Mouse (Mus musculus) spleen, adult 12 weeks (tissue): ENCODE results near the gene Atp8b4.

Experiments used
- DNase-seq: peaks from one replicate; pipeline ENCODE4 v3.0.0; 2022; ENCODE audit warnings: low spot score

The Atp8b4 gene

GRCm38 (mm10) chr2:126361131-126361810 is 139.2 kb downstream of the Atp8b4 start:
- no peak for DNase-seq

- DNase-seq: no peak
Measured at GRCm38 (mm10) chr2:126360688-126361087, 139.8 kb downstream of the Atp8b4 start.

GRCm38 (mm10) chr2:126359965-126360364 is 140.5 kb downstream of the Atp8b4 start:
- no peak for DNase-seq

- DNase-seq: no peak
Measured at GRCm38 (mm10) chr2:126359278-126359677, 141.2 kb downstream of the Atp8b4 start.

GRCm38 (mm10) chr2:126358741-126359140 is 141.7 kb downstream of the Atp8b4 start:
- DNase-seq: no peak

GRCm38 (mm10) chr2:126355259-126355658 is 145.2 kb downstream of the Atp8b4 start:
- no peak for DNase-seq

GRCm38 (mm10) chr2:126351811-126352210 is 148.7 kb downstream of the Atp8b4 start:
- no peak for DNase-seq

GRCm38 (mm10) chr2:126343026-126343593 is 157.4 kb downstream of the Atp8b4 start:
- DNase-seq: no peak

- DNase-seq: no peak
Measured at GRCm38 (mm10) chr2:126341521-126341920, 159.0 kb downstream of the Atp8b4 start.

- DNase-seq: no peak
Measured at GRCm38 (mm10) chr2:126340201-126340600, 160.3 kb downstream of the Atp8b4 start.

GRCm38 (mm10) chr2:126339516-126339915 is 161.0 kb downstream of the Atp8b4 start:
- no peak for DNase-seq

GRCm38 (mm10) chr2:126337143-126337542 is 163.3 kb downstream of the Atp8b4 start:
- DNase-seq: no peak

- no peak for DNase-seq
Measured at GRCm38 (mm10) chr2:126331794-126332193, 168.7 kb downstream of the Atp8b4 start.

- no peak for DNase-seq
Measured at GRCm38 (mm10) chr2:126323206-126323605, 177.3 kb downstream of the Atp8b4 start.

- DNase-seq: no peak
Measured at GRCm38 (mm10) chr2:126322631-126323031, 177.8 kb downstream of the Atp8b4 start.

GRCm38 (mm10) chr2:126318071-126318470 is 182.4 kb downstream of the Atp8b4 start:
- no peak for DNase-seq

GRCm38 (mm10) chr2:126316942-126317341 is 183.5 kb downstream of the Atp8b4 start:
- no peak for DNase-seq

- no peak for DNase-seq
Measured at GRCm38 (mm10) chr2:126316346-126316745, 184.1 kb downstream of the Atp8b4 start.

- no peak for DNase-seq
Measured at GRCm38 (mm10) chr2:126311056-126311455, 189.4 kb downstream of the Atp8b4 start.

GRCm38 (mm10) chr2:126309994-126310393 is 190.5 kb downstream of the Atp8b4 start:
- DNase-seq: no peak

- no peak for DNase-seq
Measured at GRCm38 (mm10) chr2:126304621-126305020, 195.9 kb downstream of the Atp8b4 start.

- DNase-seq: no peak
Measured at GRCm38 (mm10) chr2:126303226-126303625, 197.2 kb downstream of the Atp8b4 start.

GRCm38 (mm10) chr2:126302381-126302780 is 198.1 kb downstream of the Atp8b4 start:
- DNase-seq: no peak

GRCm38 (mm10) chr2:126290702-126291101 is 209.8 kb downstream of the Atp8b4 start:
- DNase-seq: no peak
